Mouse (Mus musculus): ENCODE results near the gene Best1.

Best1 gene

GRCm38 (mm10) chr19:10022414-10023303, 21.2 kb upstream of the Best1 start:
- no peak for DNase-seq

- DNase-seq = no peak
Observed at GRCm38 (mm10) chr19:10021981-10022380, 20.5 kb upstream of the Best1 start.

DNA sequence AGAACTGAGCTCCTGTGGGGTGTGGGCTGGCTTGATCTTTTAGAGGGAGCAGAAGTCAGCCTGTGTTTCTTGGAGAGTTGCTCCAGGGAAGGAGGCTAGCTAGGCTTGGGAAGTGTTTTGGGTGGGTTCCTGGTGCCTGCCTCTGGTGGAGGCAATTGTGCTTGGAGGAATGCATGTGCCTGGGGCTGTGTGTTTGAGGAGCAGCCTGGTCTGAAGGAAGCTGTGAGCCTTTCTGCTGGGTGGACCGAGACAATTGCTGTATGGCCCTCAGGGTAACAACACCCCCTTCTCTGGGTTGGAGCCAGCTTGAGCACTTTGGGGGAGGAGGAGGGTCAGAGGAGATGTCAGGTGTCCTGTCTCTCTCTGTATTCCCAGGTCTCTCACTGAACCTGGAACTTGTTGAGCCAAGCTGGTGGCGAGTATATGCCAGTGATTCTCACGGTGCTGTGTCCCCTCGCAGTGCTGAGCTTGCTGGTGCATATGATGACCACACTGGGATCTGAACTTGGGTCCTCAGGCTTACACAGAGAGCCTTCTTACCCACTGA, 17.9 kb upstream of the Best1 start:
- DNase-seq = no peak

GRCm38 (mm10) chr19:10018527-10018818, 17.0 kb upstream of the Best1 start:
- no peak for DNase-seq

- peak; percentile 80 for DNase-seq
Observed at GRCm38 (mm10) chr19:10017637-10018526, 16.4 kb upstream of the Best1 start.

DNA sequence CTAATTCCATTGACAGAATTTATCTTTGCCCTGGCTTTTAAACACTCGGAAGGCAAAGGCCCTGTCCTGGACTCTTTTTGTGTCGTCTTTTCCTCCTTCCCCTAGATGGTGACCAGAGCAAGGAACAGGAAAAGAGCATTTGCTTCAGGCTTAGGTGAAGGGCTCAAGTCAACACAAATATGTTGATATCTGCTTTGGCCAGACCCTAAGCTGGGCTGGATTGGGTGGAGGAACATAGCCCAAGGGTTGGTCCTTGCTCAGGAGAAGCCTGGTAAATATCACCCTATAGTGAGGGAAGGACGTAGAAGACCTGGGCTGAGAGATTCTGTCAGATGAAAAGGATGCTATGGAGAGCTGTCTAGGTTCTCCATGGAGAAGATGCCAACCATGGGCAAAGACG, 14.7 kb upstream of the Best1 start:
- DNase-seq = no peak

DNA sequence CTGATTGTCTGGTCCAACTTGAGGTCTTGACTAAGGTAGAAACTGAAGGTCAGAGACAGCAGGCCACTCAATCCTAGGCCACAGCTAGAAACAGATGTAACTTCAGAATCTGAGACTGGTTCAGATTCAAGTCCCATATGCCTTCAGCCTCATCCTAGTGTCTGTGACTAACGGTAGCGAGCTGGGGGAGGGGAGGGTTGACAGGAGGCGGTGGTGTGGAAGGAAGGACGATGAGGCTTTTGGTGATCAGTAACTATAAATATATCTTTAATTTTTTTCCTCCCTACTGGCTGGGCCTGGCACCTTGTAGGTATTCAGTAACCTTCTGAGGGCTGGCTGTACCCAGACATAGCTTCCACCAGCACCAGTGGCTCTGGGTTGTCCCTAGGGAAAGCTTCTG, 14.0 kb upstream of the Best1 start:
- DNase-seq = no peak

DNA sequence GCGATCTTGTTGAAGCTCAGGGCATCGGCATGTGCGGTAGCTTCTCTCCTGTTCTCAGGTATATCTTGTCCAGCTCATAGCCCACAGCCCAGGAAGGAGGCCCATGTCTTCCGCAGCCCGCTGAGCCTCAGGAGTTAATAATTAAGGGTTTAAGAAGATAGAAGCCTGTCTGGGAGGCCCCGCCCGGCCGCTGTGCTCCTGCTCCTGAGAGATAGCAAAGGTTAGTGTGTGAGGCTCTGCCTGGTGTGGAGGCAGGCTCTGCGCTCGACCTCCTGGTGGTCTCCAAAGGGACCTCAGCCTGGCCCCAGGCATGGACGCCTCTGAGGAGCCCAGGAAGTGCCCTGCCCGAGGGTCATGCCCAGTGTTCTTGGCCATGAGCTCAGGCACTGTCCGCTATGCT, 13.4 kb upstream of the Best1 start:
- DNase-seq = no peak

GRCm38 (mm10) chr19:10013913-10014312, 12.5 kb upstream of the Best1 start:
- DNase-seq = no peak

GRCm38 (mm10) chr19:10013348-10013747, 11.9 kb upstream of the Best1 start:
- DNase-seq = no peak

- no peak for DNase-seq
Observed at GRCm38 (mm10) chr19:10012827-10013278, 11.4 kb upstream of the Best1 start.

GRCm38 (mm10) chr19:10011408-10011807, 10.0 kb upstream of the Best1 start:
- DNase-seq = no peak

DNA sequence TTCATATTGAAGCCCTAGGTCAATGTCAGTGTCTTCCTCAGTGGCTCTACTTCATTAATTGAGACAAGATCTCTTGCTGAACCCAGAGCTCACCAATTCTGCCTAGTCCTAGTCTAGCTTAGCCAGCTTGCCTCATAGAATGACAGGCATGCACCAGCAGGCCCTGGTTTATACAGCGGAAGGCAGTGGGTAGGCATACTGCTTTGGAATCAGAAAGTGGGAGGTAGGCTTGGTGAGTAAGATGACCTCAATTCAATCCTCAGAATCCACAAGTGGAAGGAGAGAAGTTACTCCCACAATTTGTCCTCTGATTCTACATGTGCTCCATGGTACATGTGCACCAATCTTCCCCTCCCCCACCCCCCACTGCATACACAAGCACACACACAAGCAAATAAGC, 2.3 kb upstream of the Best1 start:
- DNase-seq = no peak

DNA sequence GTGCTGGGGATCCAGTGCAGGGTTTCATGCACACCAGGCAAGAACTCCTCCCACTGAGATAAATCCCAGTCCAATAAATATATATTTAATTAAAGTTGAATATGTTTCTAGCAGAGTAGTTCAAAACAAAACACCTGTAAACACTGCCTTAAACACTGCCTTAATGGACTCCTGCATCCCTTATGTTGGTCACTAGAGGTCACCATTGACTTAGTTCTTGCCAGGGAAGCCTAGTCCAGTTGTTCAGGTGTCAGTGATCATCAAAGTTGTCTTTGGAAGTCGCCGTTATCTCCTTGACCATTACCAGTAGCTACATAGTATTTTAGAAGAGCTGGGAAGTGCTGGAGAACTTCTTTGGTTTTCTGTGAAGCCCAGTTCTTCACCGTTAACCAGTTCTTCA, 1.1 kb downstream of the Best1 start:
- peak in 1 of 2 experiments; percentile 22 for DNase-seq

DNA sequence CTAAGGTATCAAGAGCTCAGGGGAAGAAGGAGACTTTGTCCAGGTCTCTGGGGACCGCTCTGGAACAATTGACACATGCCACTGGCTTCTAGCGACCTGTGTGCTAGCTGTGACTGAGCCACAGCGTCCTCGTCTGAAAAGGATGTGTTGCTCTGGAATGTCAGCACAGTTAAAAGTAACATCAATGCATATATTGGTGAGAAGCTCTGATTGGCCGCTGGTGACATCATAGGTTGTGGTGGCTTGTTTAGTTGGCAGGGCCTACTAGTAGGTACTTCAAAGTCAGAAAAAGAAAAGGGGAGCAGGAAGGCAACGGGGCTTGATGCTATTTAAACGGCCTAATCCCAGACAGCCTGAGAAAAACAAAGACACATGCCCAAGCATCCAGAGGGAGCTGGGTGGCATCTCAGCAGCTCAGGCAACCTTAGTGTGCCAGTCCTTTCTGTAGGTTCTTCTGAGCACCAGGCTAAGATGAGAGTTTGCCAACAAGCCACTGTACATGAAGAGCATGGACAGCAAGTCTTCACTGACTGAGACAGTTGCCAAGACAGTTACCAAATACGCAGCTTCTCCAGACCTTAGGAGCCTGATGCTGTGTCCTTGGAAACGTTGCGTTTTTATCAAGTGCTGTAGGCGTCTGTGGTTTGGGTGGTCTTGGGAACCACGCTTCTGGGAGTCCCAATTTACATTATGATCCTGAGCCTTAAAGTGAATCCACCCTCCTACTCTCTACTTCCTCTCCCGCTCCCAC, 2.5 kb downstream of the Best1 start:
- DNase-seq = no peak

DNA sequence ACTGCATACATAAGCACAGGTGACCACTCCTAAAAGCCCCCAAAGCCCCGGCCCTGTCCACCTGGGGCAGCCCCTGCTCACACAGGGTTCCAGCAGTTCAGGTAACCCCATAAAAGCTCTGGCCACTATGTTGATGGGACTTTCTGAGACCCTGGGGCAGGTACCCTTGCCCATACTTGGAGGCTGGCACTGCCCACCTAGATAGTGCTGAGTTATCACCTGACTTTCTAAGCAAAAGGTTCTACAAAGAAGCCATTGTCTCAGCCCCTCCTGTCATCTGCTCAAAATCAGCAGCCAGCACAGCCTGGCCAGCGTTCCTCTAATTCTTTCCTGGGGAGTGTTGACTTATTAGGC, 3.4 kb downstream of the Best1 start:
- no peak for DNase-seq

- no peak for DNase-seq
Observed at GRCm38 (mm10) chr19:9997204-9998062, 4.0 kb downstream of the Best1 start.

- DNase-seq = peak; percentile 85 to 87
Observed at GRCm38 (mm10) chr19:9993036-9993656, 8.3 kb downstream of the Best1 start.

DNA sequence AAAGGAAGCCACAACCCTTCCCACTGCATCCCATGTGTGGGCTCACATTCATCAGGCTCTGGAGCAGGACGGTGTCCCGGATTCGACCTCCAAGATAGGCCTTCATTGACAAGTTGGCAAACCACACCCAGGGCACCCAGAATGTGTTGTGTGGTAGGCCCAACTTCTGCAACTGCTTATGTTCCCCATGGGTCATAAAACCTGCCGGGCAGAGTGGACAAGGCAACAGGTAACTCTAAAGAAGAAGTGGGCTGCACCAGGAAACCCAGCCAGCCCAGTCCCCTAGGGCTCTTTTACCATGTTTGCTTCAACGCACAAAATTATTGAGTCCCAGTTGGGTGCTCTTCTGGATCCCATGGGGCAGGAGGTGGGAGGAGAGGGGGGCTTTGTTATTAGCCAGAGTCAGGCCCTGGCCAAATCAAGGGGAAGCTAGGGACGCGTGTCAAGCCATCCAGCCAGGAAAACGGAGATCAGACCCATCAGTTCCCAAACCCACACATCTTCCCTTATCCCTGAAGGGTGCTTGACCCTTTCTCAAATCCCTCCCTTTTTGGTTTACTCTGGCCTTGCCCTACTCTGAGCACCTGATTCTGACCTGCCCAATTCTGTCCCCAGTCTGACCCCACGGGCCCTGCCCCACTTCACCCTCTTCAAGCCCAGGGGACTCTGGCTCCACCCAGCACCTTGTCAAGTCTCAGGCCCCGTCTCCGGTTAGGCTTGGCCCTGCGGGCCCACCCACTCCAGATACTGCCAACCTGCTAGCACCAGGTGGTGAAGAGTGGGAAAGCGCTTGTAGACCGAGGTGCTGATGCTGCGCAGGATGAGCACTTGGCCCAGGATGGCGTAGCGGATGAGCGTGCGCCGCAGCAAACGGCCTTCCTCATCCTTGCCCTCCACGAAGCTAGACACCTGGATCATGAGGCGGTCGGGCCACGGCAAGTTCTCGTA, 9.1 kb downstream of the Best1 start:
- DNase-seq = peak; percentile 10 to 17

- DNase-seq = peak; percentile 64 to 66
Observed at GRCm38 (mm10) chr19:9991304-9991703, 10.1 kb downstream of the Best1 start.

All from cerebellum, adult 18-20 months (tissue).